35 mouse cellular contexts compared by ENCODE assay signal in the genomic region with DNA sequence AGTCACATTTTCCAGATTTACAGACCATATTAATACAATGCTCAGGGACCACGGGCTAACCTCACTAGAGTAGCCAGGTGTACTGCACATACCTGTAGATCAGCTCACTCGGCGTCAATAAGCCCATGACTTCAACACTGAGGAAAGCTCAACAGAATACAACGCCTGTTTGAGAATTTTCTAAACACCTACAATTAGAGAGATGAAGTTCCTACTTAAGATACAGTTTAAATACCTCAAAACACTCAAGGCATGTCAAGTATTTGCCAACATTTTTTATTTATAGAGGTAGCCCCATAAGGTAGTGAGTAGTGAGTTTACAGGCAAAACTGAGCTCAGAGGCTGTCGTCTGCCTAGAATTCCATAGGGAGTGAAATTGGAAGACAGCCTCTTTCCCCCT.
"Had no signal": no experiment of that assay in that cellular context is flagged by ENCODE, and none has a peak within 500 bp of the region (broad histone marks: within the 10 kb centered on the region; RNA-seq: fewer than 3 reads in every experiment).

No protein-coding gene starts in this region.

- H3K27me3 ChIP-seq: heart, embryonic 12.5 days; heart, embryonic 13.5 days; heart, embryonic 15.5 days; hindbrain, embryonic 12.5 days; hindbrain, embryonic 13.5 days; hindbrain, embryonic 15.5 days; intestine, embryonic 15.5 days; kidney, embryonic 15.5 days had no signal

- ATAC-seq: hindbrain, embryonic 16.5 days; hindbrain, postnatal 0 days; inflammation-experienced regulatory T-cells, adult 6 months; intestine, embryonic 15.5 days; intestine, embryonic 16.5 days; intestine, postnatal 0 days had no signal

- H3K4me3 ChIP-seq: heart, adult 2 months; heart, embryonic 10.5 days; heart, embryonic 12.5 days; heart, embryonic 13.5 days; heart, embryonic 15.5 days; hindbrain, embryonic 10.5 days; hindbrain, embryonic 12.5 days; hindbrain, embryonic 13.5 days; hindbrain, embryonic 15.5 days; intestine, embryonic 15.5 days; kidney, embryonic 15.5 days; layer of hippocampus, adult 2 months had no signal

- H3K9me3 ChIP-seq: heart, embryonic 10.5 days; heart, embryonic 12.5 days; heart, embryonic 13.5 days; heart, embryonic 15.5 days; hindbrain, embryonic 10.5 days; hindbrain, embryonic 12.5 days; hindbrain, embryonic 13.5 days; hindbrain, embryonic 15.5 days; intestine, embryonic 15.5 days; kidney, embryonic 15.5 days had no signal

- DNase-seq: heart, adult 2 months; heart, postnatal 10 days; heart, postnatal 14 days; heart, postnatal 36 days; heart, postnatal 4 days; kidney, adult 11 months; kidney, adult 18-20 months; kidney, adult 2 months; kidney, adult 8-10 months; kidney, adult 9 months; kidney, postnatal 10 days; kidney, postnatal 14 days; kidney, postnatal 25 days; kidney, postnatal 36 days; kidney, postnatal 4 days; layer of hippocampus, adult 9-11 months; layer of hippocampus, postnatal 36 days had no signal

- H3K4me2 ChIP-seq: heart, embryonic 12.5 days; heart, embryonic 13.5 days; heart, embryonic 15.5 days; hindbrain, embryonic 12.5 days; hindbrain, embryonic 13.5 days; hindbrain, embryonic 14.5 days; hindbrain, embryonic 15.5 days; intestine, embryonic 15.5 days; kidney, embryonic 15.5 days had no signal

- H3K9ac ChIP-seq: heart, embryonic 12.5 days; heart, embryonic 13.5 days; heart, embryonic 15.5 days; hindbrain, embryonic 12.5 days; hindbrain, embryonic 13.5 days; hindbrain, embryonic 14.5 days; hindbrain, embryonic 15.5 days; intestine, embryonic 15.5 days; kidney, embryonic 15.5 days had no signal

- H3K27ac ChIP-seq: heart, adult 2 months; heart, embryonic 10.5 days; heart, embryonic 13.5 days; heart, embryonic 15.5 days; hindbrain, embryonic 10.5 days; hindbrain, embryonic 12.5 days; hindbrain, embryonic 13.5 days; hindbrain, embryonic 14.5 days; hindbrain, embryonic 15.5 days; hindbrain, postnatal 0 days; intestine, embryonic 15.5 days; kidney, embryonic 15.5 days; kidney, postnatal 0 days; layer of hippocampus, adult 2 months had no signal

- H3K4me1 ChIP-seq: heart, embryonic 10.5 days; heart, embryonic 12.5 days; heart, embryonic 13.5 days; heart, embryonic 15.5 days; hindbrain, embryonic 10.5 days; hindbrain, embryonic 12.5 days; hindbrain, embryonic 13.5 days; hindbrain, embryonic 15.5 days; intestine, embryonic 15.5 days; kidney, embryonic 15.5 days had no signal
